Mouse (Mus musculus) embryonic fibroblast, embryonic 13.5 days (primary cell): ENCODE measurements at regions not wholly inside any gene's neighbourhood (a gene's known extent, or its start where the extent isn't known, plus 50 kb on each side); places are given as distances from the start of the nearest gene placed in this dataset.

Source experiments
- CTCF ChIP-seq: IDR thresholded peaks from 2 replicates; pipeline ENCODE4 v1.5.1; 2011; ENCODE audit warnings: mild to moderate bottlenecking, control low read depth, low read length, moderate library complexity, borderline replicate concordance; ENCODE audit not compliant: insufficient read depth
- POLR2A ChIP-seq: IDR thresholded peaks from 2 replicates; pipeline ENCODE4 v1.6.1; 2011; ENCODE audit warnings: low read depth, mild to moderate bottlenecking, control low read depth, low read length, moderate library complexity

DNA sequence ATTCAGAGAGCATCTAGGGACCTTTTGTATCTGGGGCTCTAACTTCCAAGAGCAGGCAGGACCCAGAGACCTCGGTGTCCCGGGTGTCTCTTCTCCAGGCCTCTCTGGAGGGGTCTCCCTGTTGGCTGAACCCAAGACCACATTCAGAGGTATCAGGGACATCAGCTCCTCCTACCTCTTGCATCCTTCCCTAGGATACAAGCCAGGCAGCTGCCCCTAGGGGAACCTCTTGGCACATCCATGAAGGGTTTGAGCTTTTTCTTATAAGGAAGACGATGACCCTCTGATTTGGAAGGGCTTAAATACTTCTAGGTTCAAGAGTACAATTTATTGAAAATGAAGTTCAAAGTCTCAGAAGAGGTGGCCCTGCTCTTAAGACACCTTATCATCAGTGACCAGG lies 57.2 kb upstream of the Dio3 start:
- no peak for TF ChIP-seq CTCF
- no peak for TF ChIP-seq POLR2A
